Mouse (Mus musculus) splenic B cell, adult 2 months (primary cell): ENCODE results near the gene Crybg3.

ENCODE experiments used
- DNase-seq: peaks from one replicate; pipeline ENCODE4 v3.0.0-alpha.2; 2011; ENCODE audit warnings: low read depth, low spot score
- H3K27me3 ChIP-seq: 2 replicates; pipeline ENCODE4 v1.6.1; 2012; ENCODE audit warnings: mild to moderate bottlenecking, low read length, moderate library complexity, mixed read lengths; ENCODE audit not compliant: control insufficient read depth, poor library complexity, insufficient read depth, severe bottlenecking
- H3K36me3 ChIP-seq: 2 replicates; pipeline ENCODE4 v1.6.1; 2012; ENCODE audit warnings: mild to moderate bottlenecking, low read length, moderate library complexity, mixed read lengths; ENCODE audit not compliant: control insufficient read depth, poor library complexity, insufficient read depth, severe bottlenecking

Crybg3 gene

DNA sequence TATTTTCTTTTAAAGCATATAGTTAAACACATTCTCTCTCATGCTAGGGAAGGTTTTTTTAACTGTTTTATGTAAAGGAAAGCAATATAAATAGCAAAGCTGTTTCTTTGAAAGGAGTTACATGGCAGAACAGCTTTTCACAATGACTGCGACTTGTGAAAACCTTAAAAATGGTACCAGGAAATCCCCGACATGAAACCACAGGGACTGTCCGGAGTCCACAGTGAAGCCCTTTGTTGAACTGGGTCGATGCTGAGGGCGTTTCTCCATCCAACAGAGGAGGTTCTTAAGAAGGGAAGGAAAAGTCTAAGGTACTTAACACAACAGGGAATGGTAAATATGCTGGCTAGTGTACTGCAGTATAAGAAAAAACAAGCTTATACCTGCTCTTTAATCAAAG is 36.8 kb downstream of the Crybg3 start:
- Histone ChIP-seq H3K27me3 (no peaks in the 10 kb centered on the region), H3K36me3 (no peaks in the 10 kb centered on the region)
- DNase-seq, result no peak

GRCm38 (mm10) chr16:59559300-59560200 is 41.2 kb downstream of the Crybg3 start:
- DNase-seq, result no peak
- H3K36me3 ChIP-seq, result no peaks in the 10 kb centered on the region
- H3K27me3 ChIP-seq, result no peaks in the 10 kb centered on the region

DNA sequence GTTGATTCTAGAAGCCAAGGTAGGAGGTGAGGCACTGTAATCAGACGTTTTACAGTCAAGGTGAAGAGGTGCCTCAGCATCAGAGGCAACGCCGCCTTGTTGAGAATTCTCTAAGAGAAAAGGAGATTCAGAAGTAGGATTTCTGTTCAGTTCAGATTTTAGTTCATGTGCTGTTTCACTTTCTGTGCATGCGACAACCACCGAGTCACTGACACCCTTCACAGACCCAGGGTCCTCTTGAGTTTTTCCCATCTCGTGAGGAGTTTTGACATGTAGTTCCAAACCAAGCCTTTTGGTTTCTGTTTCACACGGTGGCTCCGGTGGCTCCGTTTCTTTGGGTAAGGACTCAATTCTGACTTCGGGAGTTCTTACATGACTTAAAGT is 41.9 kb downstream of the Crybg3 start:
- no peak for DNase-seq
- Histone ChIP-seq H3K36me3 (0 out of 2 replicates have a peak, but pooled peaks cover 1% of the 10 kb centered on the region), H3K27me3 (no peaks in the 10 kb centered on the region)

DNA sequence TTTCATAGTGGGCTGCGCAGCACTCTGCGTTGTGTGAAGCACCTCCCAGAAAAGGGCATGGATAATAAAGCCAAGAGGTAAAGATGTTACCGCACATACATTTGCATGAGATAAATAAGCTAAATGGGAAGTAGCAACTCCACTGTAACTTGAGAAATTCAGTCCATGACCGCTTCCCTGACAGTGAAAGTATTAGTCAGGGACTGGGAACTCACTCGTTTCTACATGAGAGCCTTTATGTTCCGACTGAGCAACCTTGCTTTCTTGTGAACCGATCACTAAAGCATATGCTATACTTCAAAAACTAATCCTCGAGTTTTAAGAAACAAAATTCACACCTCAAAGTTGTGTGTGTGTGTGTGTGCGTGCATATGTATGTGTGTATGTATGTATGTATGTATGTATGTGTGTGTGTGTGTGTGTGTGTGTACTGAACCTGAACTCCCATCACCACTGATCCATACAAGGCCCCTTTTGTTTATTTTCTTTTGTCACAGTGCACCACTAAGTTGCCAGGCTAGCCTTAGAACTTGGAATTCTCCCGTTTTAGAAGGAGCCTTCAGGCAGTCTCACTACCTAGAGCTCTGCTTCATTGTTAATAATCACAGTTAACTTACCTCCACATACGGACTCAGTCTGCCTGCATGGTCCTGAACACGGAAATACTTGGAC is 47.2 kb downstream of the Crybg3 start:
- Histone ChIP-seq H3K36me3 (peaks cover 1% of the 10 kb centered on the region; the same call in 1 of the 2 replicates), H3K27me3 (no peaks in the 10 kb centered on the region)
- no peak for DNase-seq

GRCm38 (mm10) chr16:59551507-59551906 is 49.3 kb downstream of the Crybg3 start:
- Histone ChIP-seq H3K27me3 (no peaks in the 10 kb centered on the region), H3K36me3 (peaks cover 1% of the 10 kb centered on the region; the same call in 1 of the 2 replicates)
- DNase-seq, result no peak

DNA sequence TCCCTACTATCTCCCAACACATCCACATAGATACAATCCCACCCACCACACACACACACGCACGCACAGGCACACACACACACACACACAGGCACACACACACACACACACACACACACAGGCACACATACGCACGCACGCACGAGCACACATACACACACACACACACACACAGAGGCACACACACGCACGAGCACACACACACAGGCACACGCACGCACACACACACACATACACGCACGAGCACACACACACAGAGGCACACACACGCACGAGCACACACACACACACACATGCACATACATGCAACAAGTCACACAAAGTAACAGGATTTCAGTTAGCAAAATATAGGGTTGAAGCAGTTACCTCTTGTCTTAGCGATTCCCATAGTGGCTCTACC is 51.1 kb downstream of the Crybg3 start:
- Histone ChIP-seq H3K36me3 (peaks cover 1% of the 10 kb centered on the region; the same call in 1 of the 2 replicates), H3K27me3 (no peaks in the 10 kb centered on the region)
- no peak for DNase-seq

GRCm38 (mm10) chr16:59548582-59548947 is 52.2 kb downstream of the Crybg3 start:
- Histone ChIP-seq H3K27me3 (no peaks in the 10 kb centered on the region), H3K36me3 (no peaks in the 10 kb centered on the region; the same call in 1 of the 2 replicates)
- no peak for DNase-seq

GRCm38 (mm10) chr16:59547887-59548581 is 52.7 kb downstream of the Crybg3 start:
- no peak for DNase-seq
- Histone ChIP-seq H3K27me3 (no peaks in the 10 kb centered on the region), H3K36me3 (no peaks in the 10 kb centered on the region; the same call in 1 of the 2 replicates)

GRCm38 (mm10) chr16:59547466-59547865 is 53.3 kb downstream of the Crybg3 start:
- H3K27me3 ChIP-seq, result no peaks in the 10 kb centered on the region
- DNase-seq, result no peak
- no peaks in the 10 kb centered on the region for H3K36me3 ChIP-seq

DNA sequence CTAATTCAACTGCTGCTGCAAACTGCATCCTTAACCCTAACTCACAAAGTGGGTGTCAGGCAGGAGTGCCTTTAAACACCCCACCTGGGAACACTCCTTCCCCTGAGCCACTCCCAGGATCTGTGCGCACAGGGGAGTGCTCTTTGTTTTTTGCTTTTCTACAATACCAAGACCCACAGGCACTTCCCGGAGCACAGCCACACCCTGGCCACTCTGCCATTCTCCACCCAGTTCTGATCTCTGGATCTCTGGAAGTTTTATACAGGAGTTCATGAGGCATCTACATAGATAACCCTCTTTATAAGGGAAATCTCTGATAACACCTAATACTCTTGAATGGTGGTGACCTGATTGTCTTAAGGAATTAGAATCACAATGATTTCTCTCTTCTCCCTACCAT is 55.4 kb downstream of the Crybg3 start:
- no peak for DNase-seq
- no peaks in the 10 kb centered on the region for H3K27me3 ChIP-seq
- H3K36me3 ChIP-seq, result no peaks in the 10 kb centered on the region

DNA sequence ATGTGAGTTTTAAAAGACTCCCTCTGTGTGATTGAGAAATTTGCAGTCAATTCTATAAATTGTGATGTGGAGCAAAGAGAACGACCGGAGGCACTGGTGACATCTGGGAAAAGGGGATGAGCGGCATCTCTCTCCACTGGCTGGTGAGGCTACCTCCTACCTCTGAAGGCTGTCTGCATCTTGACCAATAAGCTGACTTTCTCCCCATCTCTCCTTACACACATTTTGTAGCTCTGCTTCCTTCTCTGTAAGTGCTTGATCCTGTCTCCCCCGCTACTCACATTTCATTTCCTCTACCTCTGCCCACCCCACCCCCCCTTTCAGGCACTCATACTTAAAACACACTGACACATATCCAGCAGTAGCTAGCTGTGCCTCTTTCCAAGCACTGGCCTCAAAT is 59.4 kb downstream of the Crybg3 start:
- H3K27me3 ChIP-seq, result no peaks in the 10 kb centered on the region
- no peak for DNase-seq
- H3K36me3 ChIP-seq, result no peaks in the 10 kb centered on the region

GRCm38 (mm10) chr16:59540944-59541343 is 59.8 kb downstream of the Crybg3 start:
- no peak for DNase-seq
- no peaks in the 10 kb centered on the region for H3K27me3 ChIP-seq
- H3K36me3 ChIP-seq, result no peaks in the 10 kb centered on the region

DNA sequence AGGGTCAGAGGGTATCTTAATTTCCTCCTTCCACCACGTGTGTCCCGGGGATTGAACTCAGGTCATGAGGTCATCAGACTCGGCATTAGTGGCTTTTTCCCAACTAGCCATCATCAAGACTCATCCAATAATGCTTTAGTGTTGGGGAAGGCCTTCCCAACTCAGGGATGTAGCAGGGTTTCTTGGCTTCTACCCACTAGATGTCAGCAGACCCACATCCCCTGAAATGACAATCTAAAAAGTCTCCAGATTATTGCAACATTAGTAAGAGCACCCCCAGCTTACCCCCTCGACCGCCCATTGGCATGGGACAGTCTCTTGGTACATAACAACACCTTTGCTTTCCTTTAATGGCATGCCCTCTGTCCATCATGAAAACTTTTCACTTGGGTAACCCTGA is 65.1 kb downstream of the Crybg3 start:
- H3K36me3 ChIP-seq, result no peaks in the 10 kb centered on the region
- no peak for DNase-seq
- H3K27me3 ChIP-seq, result no peaks in the 10 kb centered on the region

DNA sequence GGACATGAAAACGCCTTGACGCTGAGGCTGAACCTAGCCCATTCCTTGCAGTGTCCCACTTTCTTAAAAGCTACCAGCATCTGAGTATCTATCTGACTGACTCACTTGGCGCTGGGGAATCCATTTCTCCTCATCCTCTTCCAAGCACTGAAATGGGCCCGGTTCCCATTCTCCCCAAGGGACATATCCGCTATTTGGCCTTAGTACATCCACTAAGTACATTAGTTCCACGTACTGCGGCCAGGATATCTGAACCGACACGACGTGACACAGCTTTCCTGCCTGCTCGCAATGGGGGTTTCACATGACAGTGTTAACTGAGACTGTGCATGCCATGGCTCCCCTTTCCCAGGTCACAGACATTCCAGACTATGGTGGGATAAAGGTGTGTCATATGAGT is 66.4 kb downstream of the Crybg3 start:
- Histone ChIP-seq H3K27me3 (no peaks in the 10 kb centered on the region), H3K36me3 (no peaks in the 10 kb centered on the region)
- no peak for DNase-seq

DNA sequence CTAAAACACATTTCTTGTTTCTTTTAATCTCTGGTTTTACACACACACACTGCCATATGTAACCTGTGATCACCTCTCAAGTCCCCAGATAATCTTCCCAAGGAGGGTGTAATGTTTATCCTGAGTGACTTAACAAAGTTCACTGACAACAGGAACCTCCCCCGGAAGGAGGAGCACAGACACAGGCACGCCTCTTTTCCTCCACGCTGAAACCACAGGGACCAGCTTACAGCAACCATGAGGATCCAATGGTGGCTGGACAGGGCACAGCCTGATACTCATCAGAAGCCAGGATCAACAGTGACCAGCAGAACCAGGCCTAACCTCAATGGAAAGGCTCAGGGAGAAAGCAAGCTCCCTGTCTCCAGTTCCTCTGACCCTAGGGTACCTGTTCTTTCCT is 68.2 kb downstream of the Crybg3 start:
- DNase-seq, result no peak
- H3K27me3 ChIP-seq, result no peaks in the 10 kb centered on the region
- H3K36me3 ChIP-seq, result no peaks in the 10 kb centered on the region
